Mouse (Mus musculus): ENCODE results near the gene Trim3. TPM values are rescaled to one million over a fixed set of nuclear protein-coding genes. Genes with fewer than 3 reads are reported as not detected.
A peak's percentile ranks its signal among the peaks of the same experiment; 100 is the strongest.

Trim3 gene
- polyA plus RNA-seq (2011; ENCODE audit: insufficient read depth, insufficient read length, low read depth, missing spikeins) = 28.8 and 36.8 TPM in 2 replicates

DNA sequence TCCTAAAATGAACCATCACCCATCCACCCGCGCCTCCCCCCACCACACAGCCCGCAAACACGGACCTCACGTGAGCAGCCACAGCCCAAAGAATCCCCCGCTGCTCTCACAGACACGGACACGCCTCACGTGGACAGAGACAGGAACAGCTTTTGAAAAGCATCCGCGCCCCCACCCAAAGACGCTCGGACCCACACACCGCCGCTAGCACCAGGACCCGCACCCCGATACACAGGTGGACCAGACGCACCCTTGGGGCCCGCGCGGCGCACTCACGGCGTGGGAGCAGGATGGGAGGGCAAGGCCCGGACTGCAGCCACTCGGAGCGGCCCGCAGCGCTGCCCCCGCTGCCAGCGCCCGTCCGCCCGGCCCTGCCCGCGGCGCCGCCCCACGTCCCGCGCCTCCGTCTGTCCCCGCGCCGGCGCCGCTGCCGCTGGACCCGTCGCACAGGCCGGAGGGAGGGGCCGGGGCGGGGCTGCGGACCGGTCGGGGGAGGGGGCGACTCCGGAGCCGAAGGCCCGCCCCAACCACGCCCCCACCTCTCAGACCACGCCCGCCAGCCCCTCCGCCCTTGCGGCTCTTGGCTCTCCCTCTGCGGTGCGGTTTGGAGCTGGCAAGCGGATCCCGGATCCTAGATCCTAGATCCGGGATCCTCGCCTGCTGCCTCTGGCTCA lies at the start of gene Trim3:
Trim3 (minus strand) TSS at position 445 of the 674 bp plus-strand sequence.
- Histone ChIP-seq H3K27me3 (ENCODE audit: control insufficient read depth, insufficient read depth, low read length, poor library complexity, severe bottlenecking) (no peaks in the 10 kb centered on the region), H3K9me3 (replicated peaks; ENCODE audit: control insufficient read depth, insufficient read depth, low read length, poor library complexity, severe bottlenecking) (no peaks in the 10 kb centered on the region), H3K4me3 (ENCODE audit: low read depth, low read length) (peak within 1 kb of the TSS; percentile 67), H3K4me1 (ENCODE audit: control insufficient read depth, insufficient read depth, low read length) (no peaks in the 10 kb centered on the region), H3K9ac (ENCODE audit: low read depth, poor library complexity, severe bottlenecking) (peak within 1 kb of the TSS; percentile 79), H3K27ac (ENCODE audit: insufficient read depth, low read length) (no peak within 1 kb of the TSS), H3K36me3 (ENCODE audit: control insufficient read depth, insufficient read depth, low read length, poor library complexity, severe bottlenecking) (peaks cover 11% of the 10 kb centered on the region)
- TF ChIP-seq CTCF (IDR thresholded peaks at IDR 0.05; ENCODE audit: low read depth, low read length) = no peak
- TF ChIP-seq POLR2A (IDR thresholded peaks at IDR 0.05; ENCODE audit: insufficient read depth, low read length) = no peak
- no peak for TF ChIP-seq EP300 (IDR thresholded peaks at IDR 0.05; ENCODE audit: insufficient read depth, low read depth, low read length)

GRCm38 (mm10) chr7:105650639-105651435 lies 17.5 kb upstream of the Trim3 start, which contains the start of gene Dnhd1:
Dnhd1 (plus strand) TSS chr7:105650827.
- Histone ChIP-seq H3K4me1 (ENCODE audit: control insufficient read depth, insufficient read depth, low read length) (no peaks in the 10 kb centered on the region), H3K4me3 (ENCODE audit: low read depth, low read length) (peak within 1 kb of the TSS; percentile 60), H3K36me3 (ENCODE audit: control insufficient read depth, insufficient read depth, low read length, poor library complexity, severe bottlenecking) (no peaks in the 10 kb centered on the region), H3K27me3 (ENCODE audit: control insufficient read depth, insufficient read depth, low read length, poor library complexity, severe bottlenecking) (no peaks in the 10 kb centered on the region), H3K9me3 (replicated peaks; ENCODE audit: control insufficient read depth, insufficient read depth, low read length, poor library complexity, severe bottlenecking) (no peaks in the 10 kb centered on the region), H3K27ac (ENCODE audit: insufficient read depth, low read length) (no peak within 1 kb of the TSS), H3K9ac (ENCODE audit: low read depth, poor library complexity, severe bottlenecking) (0 out of 2 replicates have a peak within 1 kb of the TSS, but pooled peaks have one; percentile 16)
- TF ChIP-seq CTCF (IDR thresholded peaks at IDR 0.05; ENCODE audit: low read depth, low read length) (peak; percentile 42), EP300 (IDR thresholded peaks at IDR 0.05; ENCODE audit: insufficient read depth, low read depth, low read length) (no peak), POLR2A (IDR thresholded peaks at IDR 0.05; ENCODE audit: insufficient read depth, low read length) (no peak)

DNA sequence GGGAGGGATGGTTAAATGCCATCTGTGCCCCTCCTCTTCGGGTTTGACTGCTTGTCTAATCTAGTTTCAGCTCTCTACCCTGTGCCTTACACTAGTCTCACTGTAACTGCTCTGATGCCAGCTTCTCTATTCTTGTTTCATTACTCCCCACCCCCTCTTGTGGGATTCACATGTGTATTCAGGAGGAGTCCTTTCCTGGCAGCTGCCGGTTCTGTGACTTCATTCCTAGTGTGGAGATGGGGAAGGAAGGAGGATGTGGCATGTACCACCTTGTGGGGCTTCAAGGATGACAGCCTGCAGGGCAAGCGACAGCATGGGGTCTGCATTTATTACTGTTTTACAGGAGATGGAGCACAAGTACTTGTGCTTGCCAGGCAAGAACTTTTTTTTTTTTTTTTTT lies 8.6 kb upstream of the Trim3 start:
- TF ChIP-seq POLR2A (IDR thresholded peaks at IDR 0.05; ENCODE audit: insufficient read depth, low read length) (no peak), CTCF (IDR thresholded peaks at IDR 0.05; ENCODE audit: low read depth, low read length) (no peak), EP300 (IDR thresholded peaks at IDR 0.05; ENCODE audit: insufficient read depth, low read depth, low read length) (no peak)
- Histone ChIP-seq H3K9ac (ENCODE audit: low read depth, poor library complexity, severe bottlenecking) (no peak overlapping the region), H3K4me1 (ENCODE audit: control insufficient read depth, insufficient read depth, low read length) (no peaks in the 10 kb centered on the region), H3K4me3 (ENCODE audit: low read depth, low read length) (no peak overlapping the region), H3K27me3 (ENCODE audit: control insufficient read depth, insufficient read depth, low read length, poor library complexity, severe bottlenecking) (no peaks in the 10 kb centered on the region), H3K27ac (ENCODE audit: insufficient read depth, low read length) (no peak overlapping the region), H3K36me3 (ENCODE audit: control insufficient read depth, insufficient read depth, low read length, poor library complexity, severe bottlenecking) (peaks cover 7% of the 10 kb centered on the region), H3K9me3 (replicated peaks; ENCODE audit: control insufficient read depth, insufficient read depth, low read length, poor library complexity, severe bottlenecking) (no peaks in the 10 kb centered on the region)

- Histone ChIP-seq H3K9ac (ENCODE audit: low read depth, poor library complexity, severe bottlenecking) (peak overlapping the region; percentile 68), H3K27ac (ENCODE audit: insufficient read depth, low read length) (no peak overlapping the region), H3K4me3 (ENCODE audit: low read depth, low read length) (peak overlapping the region; percentile 97), H3K36me3 (ENCODE audit: control insufficient read depth, insufficient read depth, low read length, poor library complexity, severe bottlenecking) (peaks cover 15% of the 10 kb centered on the region), H3K27me3 (ENCODE audit: control insufficient read depth, insufficient read depth, low read length, poor library complexity, severe bottlenecking) (no peaks in the 10 kb centered on the region), H3K9me3 (replicated peaks; ENCODE audit: control insufficient read depth, insufficient read depth, low read length, poor library complexity, severe bottlenecking) (no peaks in the 10 kb centered on the region), H3K4me1 (ENCODE audit: control insufficient read depth, insufficient read depth, low read length) (no peaks in the 10 kb centered on the region)
- TF ChIP-seq POLR2A (IDR thresholded peaks at IDR 0.05; ENCODE audit: insufficient read depth, low read length) = no peak
Observed at GRCm38 (mm10) chr7:105640894-105641255, 7.5 kb upstream of the Trim3 start.

DNA sequence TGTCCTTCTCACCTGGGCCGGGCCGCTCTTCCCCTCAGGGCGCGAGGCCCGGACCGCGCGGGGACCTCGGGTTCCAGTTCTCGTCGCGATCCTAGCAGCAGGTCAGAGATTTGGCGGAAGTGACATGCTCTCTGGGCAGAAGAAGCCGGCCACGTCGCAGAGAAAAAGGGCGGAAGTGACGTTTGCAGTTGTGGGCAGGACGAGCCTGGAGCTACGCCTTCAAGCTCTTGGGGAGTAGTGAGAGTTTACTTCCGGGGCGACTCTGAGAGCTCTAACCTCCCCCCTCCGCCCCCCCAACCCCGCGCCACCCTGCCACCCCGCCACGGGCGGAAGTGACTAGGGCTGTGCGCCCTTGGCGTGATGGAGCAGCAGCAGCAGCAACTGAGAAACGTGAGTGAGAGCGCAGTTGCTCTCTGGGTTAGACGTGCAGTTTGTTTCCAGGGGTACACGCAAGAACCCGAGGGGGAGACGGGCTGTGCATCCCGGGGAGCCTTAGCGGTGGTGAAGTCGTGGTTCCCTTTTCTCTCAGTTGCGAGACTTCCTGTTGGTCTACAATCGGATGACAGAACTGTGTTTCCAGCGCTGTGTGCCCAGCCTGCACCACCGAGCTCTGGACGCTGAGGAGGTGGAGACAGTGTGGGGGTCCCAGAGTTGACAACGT lies 7.0 kb upstream of the Trim3 start, which contains the start of the genes Arfip2 and Gm45799:
Arfip2 (minus strand) TSS at position 184 of the 661 bp plus-strand sequence.
Gm45799 (plus strand) TSS at position 320 of the 661 bp plus-strand sequence.
- H3K4me1 ChIP-seq (ENCODE audit: control insufficient read depth, insufficient read depth, low read length) = no peaks in the 10 kb centered on the region
- H3K9me3 ChIP-seq (replicated peaks; ENCODE audit: control insufficient read depth, insufficient read depth, low read length, poor library complexity, severe bottlenecking) = no peaks in the 10 kb centered on the region
- TF ChIP-seq CTCF (IDR thresholded peaks at IDR 0.05; ENCODE audit: low read depth, low read length) (no peak), POLR2A (IDR thresholded peaks at IDR 0.05; ENCODE audit: insufficient read depth, low read length) (no peak), EP300 (IDR thresholded peaks at IDR 0.05; ENCODE audit: insufficient read depth, low read depth, low read length) (0 out of 2 replicates have a peak, but pooled peaks have one; percentile 21)
- no peaks in the 10 kb centered on the region for H3K27me3 ChIP-seq (ENCODE audit: control insufficient read depth, insufficient read depth, low read length, poor library complexity, severe bottlenecking)
- no peak within 1 kb of the TSS for H3K27ac ChIP-seq (ENCODE audit: insufficient read depth, low read length)
- peak within 1 kb of the TSS; percentile 68 for H3K9ac ChIP-seq (ENCODE audit: low read depth, poor library complexity, severe bottlenecking)
- peaks cover 15% of the 10 kb centered on the region for H3K36me3 ChIP-seq (ENCODE audit: control insufficient read depth, insufficient read depth, low read length, poor library complexity, severe bottlenecking)
- H3K4me3 ChIP-seq (ENCODE audit: low read depth, low read length) = peak within 1 kb of the TSS; percentile 97

Data from ES-Bruce4 (cell line).